Mouse (Mus musculus): Measurements from ENCODE around the gene B230118H07Rik.

Gene B230118H07Rik

DNA sequence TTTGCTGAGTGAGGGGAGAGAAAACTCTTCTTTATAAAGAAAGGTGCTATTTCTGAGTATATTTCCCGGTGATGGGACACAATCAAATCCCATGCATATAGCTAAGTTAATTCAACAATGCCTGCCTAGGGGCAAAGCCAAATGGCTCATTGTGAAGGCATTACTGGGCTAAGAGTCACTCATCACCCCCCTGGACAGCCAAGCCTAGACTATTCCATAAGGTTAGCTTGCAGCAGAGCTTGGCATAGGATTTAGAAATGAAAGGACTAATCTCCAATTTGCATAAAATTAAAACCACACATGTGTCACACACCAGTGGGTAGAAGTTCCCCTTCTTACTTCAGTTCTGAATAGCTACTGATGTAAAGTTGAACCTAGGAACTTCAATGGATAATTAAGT, 128.8 kb downstream of the B230118H07Rik start:
- DNase-seq (ENCODE audit: low spot score), result no peak

DNA sequence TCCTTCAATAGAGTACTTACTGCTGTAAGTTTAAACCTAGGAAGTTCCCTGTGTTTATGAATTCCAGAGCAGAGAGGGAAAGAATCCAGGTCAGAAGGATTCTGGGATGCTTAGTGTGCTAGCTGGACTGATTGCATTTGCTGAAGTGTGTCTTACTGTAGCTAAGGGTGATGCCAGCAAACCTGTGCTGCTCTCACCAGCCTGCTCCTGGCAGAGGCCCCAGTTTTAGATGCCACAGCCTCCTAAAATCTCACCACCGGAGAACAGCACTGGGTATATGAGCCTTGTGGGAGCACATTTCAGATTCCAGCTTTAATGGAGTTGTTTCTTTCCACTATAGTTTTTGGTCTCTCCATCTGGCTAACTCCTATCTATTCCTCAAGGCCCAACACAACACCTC, 129.4 kb downstream of the B230118H07Rik start:
- no peak for DNase-seq (ENCODE audit: low spot score)
